Mouse (Mus musculus): ENCODE measurements around the gene Sox10. TPM values are rescaled to one million over a fixed set of nuclear protein-coding genes. Genes with fewer than 3 reads are reported as not detected.

Gene Sox10
- total RNA-seq, 2 experiments from 2014 or later: 1.6 to 2.4 TPM

DNA sequence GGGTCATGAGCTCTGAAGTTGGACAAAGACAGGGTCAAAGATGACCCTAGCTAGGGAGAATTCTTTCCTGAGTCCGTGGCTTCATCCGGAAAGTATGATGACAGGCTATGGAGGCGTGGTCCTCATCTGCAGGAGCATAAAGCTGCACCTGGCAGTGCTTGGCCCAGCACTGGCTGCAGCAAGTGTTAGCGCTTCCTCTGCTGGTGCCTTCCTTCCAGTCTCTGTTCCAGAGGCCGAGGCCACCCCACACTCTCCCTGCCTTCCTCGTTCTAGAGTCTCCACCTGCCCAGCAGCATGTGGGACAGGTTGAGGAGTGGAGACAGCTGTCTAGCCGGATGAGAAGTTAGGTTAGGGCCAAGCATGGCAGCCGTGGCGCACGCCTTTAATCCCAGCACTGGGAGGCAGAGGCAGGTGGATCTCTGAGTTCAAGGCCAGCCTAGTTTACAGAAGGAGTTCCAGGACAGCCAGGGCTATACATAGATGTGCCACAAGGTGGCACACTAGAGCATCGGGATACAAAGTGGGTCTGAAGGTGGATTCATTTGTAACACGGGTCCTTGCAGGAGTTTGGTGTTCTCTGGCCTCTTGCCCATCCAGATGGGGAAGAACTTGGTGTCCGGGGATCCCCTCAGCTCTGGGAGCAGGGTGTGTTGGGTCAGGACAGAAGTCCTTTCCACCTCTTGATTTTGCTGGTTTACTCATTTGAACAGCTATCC lies 38.7 kb downstream of the Sox10 start:
- intact Hi-C loops (cut with DNase I): loop anchor here (1.0 kb wide), 1 partner anchor 33 kb away; no protein-coding TSS in a partner anchor
- peak; percentile 67 to 77 for DNase-seq

DNA sequence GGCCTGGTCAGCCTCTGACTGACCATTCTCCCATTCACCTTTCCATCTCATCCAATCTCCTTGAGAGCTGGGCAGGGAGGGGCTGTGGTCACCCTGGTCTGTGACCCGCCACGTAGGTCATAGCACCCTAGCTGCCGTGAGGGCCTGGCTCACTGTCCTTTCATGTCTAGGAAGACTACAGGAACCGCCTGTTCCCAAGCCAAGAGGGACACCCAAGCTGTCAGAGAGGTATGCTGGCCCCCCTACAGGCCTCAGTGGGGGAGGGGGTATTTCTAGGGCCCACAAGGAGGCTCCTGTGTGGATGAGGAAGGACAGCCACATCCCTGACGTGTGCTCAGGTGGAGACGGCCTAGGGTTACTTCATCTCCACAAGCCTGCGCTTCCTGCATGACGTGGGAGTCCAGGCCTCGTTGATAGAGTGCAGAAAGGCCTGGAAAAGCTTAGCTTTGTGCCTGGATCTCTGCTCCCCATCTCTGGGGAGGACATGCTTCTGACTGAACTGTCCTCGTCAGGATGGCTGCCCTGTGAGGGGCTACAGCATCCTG lies 40.6 kb downstream of the Sox10 start:
- intact Hi-C loops (cut with DNase I): no loop called here
- DNase-seq: no peak

DNA sequence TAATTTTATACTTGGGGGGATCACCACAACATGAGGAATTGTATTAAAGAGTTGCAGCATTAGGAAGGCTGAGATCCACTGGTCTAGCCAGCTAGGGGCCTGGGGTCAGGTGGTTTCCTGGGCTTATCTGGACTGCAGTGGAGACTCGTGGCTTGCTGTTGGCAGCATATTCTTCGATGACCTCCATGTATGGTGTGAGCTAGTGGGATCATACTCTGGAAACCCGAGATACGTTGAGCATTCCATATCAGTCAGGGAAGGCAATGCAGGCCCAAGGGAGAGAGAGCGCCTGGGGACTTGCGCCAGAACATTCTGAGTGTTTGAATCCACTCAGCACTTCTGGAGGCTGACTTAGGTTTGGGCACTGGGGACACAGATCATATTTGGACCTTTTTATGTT lies 41.3 kb downstream of the Sox10 start:
- peak; percentile 76 to 86 for DNase-seq
- intact Hi-C loops (cut with DNase I): no loop called here

DNA sequence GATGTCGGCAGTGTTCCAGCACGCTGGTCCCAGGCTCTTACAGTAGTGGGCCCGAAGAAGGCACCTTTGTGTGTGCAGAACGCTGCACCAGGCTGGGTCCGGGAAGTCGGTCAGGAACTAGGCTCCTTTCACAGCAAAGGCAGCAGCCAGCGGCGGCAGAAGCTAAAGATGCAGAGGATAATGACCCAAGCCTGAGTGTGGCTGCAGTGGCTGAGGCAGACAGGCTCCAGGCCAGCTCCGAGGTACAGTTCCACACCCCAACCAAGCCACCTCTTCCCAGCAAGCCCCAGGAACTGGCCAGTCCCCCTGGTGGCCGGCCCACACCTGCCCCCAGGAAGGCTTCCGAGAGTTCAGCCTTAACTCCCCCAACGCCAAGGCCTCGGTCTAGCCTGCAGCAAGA lies 42.5 kb downstream of the Sox10 start:
- no peak for DNase-seq
- intact Hi-C loops (cut with DNase I): no loop called here

DNA sequence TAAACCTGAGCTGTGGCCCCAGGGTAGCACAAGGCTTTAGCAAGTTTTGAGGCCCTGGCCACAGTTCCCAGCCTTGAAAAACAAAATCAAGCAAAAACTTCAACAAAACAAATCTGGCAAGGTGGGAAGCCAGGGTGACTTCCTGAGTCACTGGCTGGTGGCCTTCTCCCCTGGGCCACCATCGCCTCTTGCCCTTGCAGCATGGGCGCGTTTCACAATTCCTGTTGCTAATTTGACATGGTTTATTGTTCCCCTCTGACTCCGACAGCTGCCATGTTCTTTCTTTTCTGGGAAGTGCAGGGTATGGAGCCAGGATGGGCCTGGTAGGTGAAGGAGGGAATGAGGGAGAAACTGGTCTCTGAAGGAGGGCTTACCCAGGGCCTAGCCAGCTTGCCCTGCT lies 42.9 kb downstream of the Sox10 start:
- DNase-seq: no peak
- intact Hi-C loops (cut with DNase I): no loop called here

DNA sequence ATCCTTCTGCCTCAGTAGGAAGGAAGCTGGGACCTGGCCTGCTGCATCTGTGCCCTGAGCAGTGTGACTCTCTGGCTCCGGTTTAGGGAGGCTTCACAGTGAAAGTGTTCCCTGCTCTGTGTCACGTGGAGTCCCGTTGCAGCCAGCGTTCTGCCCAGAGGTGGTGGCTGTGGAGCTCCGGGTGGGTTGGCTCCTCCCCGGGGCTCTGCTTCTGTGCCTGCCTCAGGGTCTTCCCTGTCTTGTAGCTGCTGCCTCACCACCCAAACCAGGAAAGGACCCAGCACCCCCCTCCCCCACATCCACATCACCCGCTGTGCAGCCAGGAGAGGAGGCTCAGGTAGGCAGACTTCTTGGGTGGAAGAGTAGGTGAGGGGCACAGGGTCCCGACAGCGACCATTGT lies 45.5 kb downstream of the Sox10 start:
- peak in 1 of 2 experiments; percentile 12 for DNase-seq

DNA sequence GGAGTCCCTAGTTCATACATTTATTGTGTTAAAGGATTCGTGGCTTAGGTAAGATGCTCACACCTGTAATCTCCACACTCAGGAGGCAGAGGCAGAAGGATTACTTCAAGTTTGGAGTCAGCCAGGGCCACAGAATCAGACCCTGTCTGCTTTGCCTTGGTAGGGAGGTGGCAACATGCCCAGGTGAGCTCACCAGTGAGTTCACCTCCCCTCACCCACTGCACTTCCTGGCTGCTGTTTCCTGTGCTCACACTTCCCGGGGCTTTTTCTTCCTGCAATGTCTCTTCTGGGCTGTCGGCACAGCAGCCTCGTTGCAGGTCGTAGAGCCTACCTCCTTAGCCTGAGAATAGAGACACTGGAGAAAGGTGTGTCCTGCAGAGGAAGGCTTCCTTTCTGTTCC lies 49.8 kb downstream of the Sox10 start:
- intact Hi-C loops (cut with DNase I): no loop called here
- peak in 1 of 2 experiments; percentile 53 for DNase-seq

More for the DNA sequence above, 45.5 kb downstream of the Sox10 start:
- intact Hi-C loops (cut with DNase I): no loop called here

DNA sequence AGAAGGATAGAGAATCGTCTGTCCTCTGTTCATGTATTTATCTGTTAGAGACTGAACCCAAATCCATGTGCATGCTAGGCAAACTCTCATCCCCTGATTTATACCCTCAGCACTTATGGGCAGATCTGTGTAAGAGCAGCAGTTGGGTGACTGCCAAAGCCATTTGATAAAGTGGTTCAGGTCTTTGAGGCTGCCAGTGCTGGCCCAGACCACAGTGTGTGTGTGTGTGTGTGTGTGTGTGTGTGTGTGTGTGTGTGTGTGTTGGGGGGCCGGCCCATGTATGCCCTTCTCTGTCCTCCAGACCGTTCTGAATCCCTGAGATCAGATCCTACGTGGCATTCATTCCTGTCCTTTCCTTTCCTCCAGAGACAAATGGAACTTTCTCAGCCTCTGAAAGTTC lies 53.3 kb downstream of the Sox10 start:
- intact Hi-C loops (cut with DNase I): no loop called here
- peak; percentile 78 to 81 for DNase-seq

DNA sequence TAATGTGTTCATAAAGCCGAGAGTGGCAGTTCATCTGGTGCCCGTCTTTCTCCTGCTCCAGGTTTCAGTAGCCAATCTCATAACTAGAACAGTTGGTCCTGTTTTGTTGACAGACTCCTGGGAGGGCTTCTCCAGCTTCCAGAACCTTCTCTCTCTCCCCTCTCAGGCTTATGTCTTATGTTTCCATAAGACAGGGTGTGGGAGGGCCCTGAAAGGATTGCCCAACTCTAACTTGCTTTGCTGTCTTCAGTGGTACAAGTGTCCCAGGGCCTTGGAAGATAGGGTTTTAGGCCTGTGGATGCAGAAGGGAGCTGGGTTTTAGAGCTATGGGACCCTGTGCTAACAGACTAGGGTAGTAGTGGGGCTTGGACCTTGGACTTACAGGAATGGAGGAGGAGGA lies 54.5 kb downstream of the Sox10 start:
- intact Hi-C loops (cut with DNase I): no loop called here

DNA sequence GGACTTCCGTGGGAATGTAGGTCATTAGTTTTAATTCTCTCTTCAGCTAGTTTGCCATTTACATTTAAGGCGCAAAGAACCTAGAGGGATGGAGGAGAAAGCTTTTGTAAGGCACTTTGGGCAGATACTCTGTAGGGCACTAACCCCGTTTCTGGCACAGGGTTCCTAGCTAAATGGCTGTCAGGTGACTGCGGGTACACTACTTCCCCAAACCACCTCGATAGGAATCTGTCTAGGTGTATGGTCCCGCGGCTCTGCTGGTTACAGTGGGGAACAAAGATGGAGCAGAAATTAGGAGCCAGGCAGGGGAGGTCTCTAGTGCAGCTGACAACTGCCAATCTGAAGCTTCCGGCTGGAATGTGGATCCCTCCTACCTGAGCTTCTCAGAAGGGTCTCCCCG lies 55.0 kb downstream of the Sox10 start:
- intact Hi-C loops (cut with DNase I): no loop called here
- peak in 1 of 2 experiments; percentile 31 for DNase-seq

More for the DNA sequence above, 54.5 kb downstream of the Sox10 start:
- DNase-seq: peak in 1 of 2 experiments; percentile 7

DNA sequence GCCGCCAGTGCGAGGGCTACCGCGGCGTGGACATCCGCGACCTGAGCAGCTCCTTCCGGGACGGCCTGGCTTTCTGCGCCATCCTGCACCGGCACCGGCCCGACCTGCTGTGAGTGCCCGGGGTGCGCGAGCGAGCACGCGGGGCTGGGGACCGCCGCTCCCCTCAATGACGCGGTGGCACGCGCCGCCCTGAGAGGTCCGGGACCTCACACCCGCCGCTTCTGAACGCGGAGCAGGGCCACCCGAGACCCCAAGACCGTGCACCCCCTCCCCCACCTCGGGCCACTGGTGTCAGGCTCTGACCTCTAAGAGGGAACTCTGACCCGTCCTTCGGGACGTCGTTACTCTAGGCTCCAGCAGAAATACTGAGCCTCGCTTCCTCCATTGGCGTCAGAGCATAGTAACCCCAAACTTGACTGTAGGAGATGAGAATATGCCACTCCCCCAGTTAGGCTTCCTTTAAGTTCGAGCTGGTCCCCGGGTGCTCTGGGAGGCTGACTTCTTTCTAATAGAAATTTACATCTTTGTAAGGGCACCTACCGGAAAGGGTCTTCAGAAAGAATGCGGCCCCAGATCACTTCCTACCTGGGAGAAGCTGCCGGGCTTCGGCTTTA lies 55.6 kb downstream of the Sox10 start:
- intact Hi-C loops (cut with DNase I): no loop called here
- no peak for DNase-seq

DNA sequence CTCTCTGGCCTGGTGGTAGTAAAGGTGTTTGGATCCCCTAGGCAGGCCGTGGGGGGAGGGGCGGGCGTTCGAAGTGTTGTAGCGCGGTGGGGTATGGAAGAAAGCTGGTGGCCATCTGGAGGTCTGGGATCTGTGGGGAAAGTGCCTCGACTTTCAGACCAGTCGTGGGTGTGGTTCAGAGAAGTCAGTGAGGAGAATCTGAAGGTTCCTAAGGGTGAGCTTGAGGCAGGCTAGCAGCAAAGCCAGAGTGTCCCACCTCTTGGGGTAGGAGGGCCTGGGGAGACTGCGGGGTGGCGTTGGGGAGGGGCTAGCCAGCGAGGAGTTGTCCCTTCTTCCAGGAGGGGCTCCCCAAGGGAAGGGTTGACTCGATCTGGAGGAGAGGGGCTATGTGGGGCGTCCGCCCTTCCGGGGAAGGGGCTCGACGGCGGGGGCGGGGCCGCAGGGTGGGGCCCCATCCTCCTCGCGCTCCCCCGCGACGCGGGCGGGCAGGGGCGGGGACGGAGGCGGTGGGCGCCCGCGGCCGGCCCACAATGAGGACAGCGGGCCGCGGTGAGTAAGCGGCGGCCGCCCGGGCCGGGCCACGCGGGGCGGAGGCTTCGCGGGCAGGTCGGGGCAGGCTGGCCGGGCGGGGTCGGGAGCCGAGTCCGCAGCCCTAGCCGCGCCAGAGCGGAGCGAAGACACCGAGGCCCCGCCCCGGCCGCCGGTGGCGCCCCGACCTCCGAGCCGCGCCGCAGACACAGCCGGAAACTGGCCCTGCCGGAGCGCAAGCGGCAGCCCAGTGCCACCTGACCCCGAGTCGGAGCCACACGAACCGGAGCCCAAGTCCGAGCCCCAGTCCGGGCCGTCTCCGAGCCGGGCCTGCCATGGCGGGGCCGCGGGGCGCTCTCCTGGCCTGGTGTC lies 56.4 kb downstream of the Sox10 start, which contains the start of gene Micall1:
TSS of gene Micall1 (plus strand) at position 478 of the 900 bp plus-strand sequence.
- intact Hi-C loops (cut with DNase I): no loop called here
- DNase-seq: peak; percentile 78 to 80

DNA sequence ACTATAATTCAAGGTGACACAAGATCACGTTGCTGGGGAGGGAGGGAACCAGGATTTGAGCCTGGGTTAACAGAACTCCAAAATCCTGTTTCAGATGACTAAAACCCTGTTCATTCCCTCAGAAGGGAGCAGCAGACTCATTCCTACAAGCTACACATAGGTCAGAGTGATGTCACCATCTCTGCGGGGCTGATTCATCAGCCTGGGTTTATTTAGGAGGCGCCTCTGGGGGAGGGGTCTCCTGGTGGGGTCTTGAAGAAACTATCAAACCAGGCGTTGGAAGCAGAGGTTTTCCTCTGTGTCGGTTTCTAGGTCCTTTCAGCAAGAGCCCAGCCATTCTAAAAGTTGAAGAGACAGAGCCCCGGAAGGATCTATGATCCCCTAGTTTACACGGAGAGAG lies 57.1 kb downstream of the Sox10 start:
- DNase-seq: no peak
- intact Hi-C loops (cut with DNase I): no loop called here

DNA sequence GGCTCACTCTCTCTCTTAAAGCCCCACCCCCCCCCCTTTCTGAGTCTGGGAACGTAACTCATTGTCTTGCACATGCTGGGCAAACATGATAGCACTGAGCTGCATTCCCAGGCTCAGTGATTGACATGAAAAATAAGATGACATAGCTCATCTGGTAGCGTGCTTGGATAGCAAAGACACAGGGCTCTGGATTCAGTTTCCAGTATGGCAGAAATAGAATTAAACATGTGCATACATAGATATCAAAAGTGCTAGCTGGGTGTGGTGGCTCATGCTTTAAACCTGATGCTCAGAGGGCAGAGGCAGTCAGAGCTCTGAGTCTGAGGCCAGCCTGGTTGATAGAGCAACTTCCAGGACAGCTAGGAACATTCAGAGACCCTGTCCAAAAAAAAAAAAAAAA lies 59.2 kb downstream of the Sox10 start:
- DNase-seq: no peak
- intact Hi-C loops (cut with DNase I): no loop called here

Other genes starting within 250 kb of the Sox10 start
- 100 to 1,000 TPM; 372 to 385 TPM for gene Lgals1, start 238.5 kb downstream of the Sox10 start, total RNA-seq (2021)
- 10 to 100 TPM; 17.8 to 18.9 TPM for gene Nol12, start 230.3 kb downstream of the Sox10 start, total RNA-seq (2021)
- gene Triobp, start 217.5 kb downstream of the Sox10 start, total RNA-seq (2021): 10 to 100 TPM; 49.2 to 58.0 TPM
- gene H1f0, start 136.8 kb downstream of the Sox10 start, total RNA-seq (2021): 100 to 1,000 TPM; 208 to 227 TPM
- not detected for gene Galr3, start 123.4 kb downstream of the Sox10 start, total RNA-seq (2021)
- gene Ankrd54, start 102.3 kb downstream of the Sox10 start, total RNA-seq (2021): 10 to 100 TPM in 1 of 2 experiments, 1 to 10 TPM in 1; 9.1 to 10.7 TPM
- gene Eif3l, start 90.1 kb downstream of the Sox10 start, total RNA-seq (2021): 10 to 100 TPM; 94.5 to 95.7 TPM
- gene Micall1, start 56.3 kb downstream of the Sox10 start, total RNA-seq (2021): 10 to 100 TPM; 80.2 to 82.8 TPM
- gene Polr2f, start 24.2 kb downstream of the Sox10 start, total RNA-seq (2021): 100 to 1,000 TPM; 118 to 130 TPM
- gene 1700088E04Rik, start 24.0 kb downstream of the Sox10 start, total RNA-seq (2021): 1 to 10 TPM; 1.8 to 2.3 TPM
- 10 to 100 TPM; 25.1 to 25.8 TPM for gene Pick1, start 63.9 kb upstream of the Sox10 start, total RNA-seq (2021)
- 1 to 10 TPM; 1.0 to 1.1 TPM for gene Gm49486, start 64.2 kb upstream of the Sox10 start, total RNA-seq (2021)
- under 1 TPM; 0.15 to 0.24 TPM for gene Slc16a8, start 89.5 kb upstream of the Sox10 start, total RNA-seq (2021)
- under 1 TPM in 1 of 2 experiments, not detected in 1; 0.62 TPM for gene Baiap2l2, start 120.3 kb upstream of the Sox10 start, total RNA-seq (2021)
- 10 to 100 TPM in 1 of 2 experiments, 1 to 10 TPM in 1; 9.1 to 11.1 TPM for gene Pla2g6, start 163.2 kb upstream of the Sox10 start, total RNA-seq (2021)
- gene Maff, start 181.4 kb upstream of the Sox10 start, total RNA-seq (2021): 1 to 10 TPM; 4.8 to 6.0 TPM
- gene Tmem184b, start 238.3 kb upstream of the Sox10 start, total RNA-seq (2021): 10 to 100 TPM; 59.2 to 67.8 TPM

All from heart, postnatal 10 days (tissue).